Mouse (Mus musculus) cerebellum, adult 11-12 months (tissue): Measurements from ENCODE around the gene Cxcr5.

ENCODE experiments used
- DNase-seq: peaks from one replicate; pipeline ENCODE4 v3.0.0; 2022

Gene Cxcr5

DNA sequence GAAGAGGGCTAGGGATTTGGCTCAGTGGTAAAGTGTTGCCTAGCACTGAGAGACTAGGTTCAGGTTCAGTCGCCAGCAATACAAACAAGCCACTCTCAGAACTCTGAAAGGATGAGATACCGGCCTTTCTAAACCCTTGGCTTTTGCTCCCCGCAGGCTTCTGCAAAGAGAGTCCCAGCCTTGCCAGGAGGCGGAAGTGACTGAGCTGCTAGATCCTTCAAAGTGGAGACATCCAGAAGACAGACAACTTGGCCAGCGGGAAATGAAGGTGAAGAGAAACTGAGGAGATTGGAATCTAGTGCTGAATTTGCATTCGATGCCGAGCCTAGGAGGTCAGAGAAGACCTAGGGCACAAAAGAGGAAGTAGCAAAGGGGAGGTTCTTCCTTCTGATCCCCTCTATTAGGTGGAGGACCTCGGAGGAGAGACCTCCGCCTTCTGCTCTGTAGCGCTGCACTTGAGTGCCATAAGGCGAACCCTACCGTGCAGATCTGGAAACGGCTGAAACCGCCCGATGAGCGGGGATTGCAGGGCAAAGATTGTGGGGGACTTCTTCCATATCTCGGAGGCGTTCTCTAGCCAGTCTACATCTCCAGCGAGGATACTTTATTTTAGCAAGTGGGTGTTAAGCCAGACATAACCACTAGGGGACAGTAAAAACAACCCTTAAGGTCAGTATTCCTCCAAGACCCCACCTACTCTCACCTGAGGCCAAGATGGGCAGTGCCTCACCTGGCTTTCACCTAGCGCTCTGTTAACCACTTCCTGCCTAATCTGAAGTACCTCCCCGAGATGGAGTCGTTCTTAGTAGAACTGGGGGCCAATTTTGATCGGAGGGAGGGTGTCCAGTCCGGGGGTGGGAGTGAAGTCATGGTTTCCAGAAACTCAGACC lies 84.1 kb downstream of the Cxcr5 start:
- DNase-seq: peak; percentile 83

DNA sequence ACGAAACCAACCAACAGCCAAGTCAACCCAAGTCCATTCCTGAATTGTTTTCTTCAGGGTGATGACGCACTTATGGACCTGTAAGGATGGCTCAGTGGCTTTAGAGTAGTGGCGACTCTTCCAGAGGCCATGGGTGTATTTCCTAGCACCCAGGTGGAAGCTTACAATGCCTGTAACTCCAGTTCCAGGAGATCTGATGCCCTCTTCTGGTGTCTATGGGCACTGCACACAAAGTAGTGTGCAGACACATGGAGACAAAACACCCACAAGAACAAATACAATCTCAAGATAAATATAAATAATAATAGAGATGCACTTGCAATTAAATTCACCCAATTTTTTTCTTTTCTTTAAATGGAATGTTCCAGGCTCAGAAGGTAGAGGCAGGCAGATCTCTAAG lies 85.7 kb downstream of the Cxcr5 start:
- peak; percentile 29 for DNase-seq

DNA sequence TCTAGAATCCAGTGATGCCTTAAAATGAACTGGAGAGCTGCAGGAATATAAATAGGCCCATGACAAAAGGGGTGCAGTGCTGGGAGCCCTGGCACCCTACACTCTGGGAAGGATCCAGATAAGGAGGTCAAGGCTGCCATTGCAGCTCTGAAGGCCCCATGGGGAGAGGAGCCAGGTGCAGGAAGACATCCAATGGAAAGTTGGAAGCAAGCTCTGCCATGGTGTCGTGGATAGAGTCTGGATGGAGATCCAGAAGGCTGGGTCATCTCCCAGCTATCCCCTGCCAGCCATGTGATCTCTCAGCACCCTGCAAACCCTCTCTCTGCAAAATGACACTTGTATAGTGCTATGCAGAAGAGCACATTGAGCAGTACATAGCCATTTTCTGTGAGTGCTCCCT lies 87.3 kb downstream of the Cxcr5 start:
- DNase-seq: peak; percentile 38

DNA sequence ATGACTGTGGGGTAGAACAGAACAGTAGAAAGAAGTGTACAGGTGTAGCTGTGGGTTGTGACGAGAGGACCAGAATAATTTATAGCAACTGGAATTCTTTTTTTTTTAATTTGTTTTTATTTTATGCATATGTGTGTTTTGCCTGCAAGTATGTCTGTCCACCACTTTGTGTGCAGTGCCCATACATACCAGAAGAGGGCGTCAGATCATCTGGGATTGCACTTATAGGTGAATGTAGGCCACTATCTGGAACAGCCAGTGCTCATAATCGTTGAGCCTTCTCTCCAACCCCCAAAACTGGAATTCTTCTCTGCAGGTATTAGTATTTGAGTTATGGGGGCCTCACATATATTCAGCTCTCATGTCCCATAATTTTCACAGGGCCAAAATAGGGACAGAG lies 88.5 kb downstream of the Cxcr5 start:
- peak; percentile 22 for DNase-seq

DNA sequence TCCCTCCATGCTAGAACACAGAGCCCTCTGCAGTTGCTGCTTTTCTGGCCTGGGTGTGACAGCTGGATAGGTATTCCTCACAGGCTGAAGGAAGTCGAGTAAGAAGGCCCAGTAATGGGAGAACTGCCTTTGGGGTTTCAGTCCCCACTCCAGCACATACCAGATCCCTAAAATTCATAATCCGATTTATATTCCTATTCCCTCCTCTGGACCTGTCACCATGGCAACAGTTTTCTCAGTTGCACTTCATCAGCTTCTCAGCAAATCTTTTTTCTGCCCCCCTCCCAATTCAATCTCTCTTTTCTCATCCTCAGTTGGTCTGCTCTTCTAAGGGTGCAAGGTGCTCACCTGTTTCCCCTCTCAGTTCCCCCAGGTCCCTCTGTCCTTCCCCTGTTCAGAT lies 92.9 kb downstream of the Cxcr5 start:
- DNase-seq: no peak

DNA sequence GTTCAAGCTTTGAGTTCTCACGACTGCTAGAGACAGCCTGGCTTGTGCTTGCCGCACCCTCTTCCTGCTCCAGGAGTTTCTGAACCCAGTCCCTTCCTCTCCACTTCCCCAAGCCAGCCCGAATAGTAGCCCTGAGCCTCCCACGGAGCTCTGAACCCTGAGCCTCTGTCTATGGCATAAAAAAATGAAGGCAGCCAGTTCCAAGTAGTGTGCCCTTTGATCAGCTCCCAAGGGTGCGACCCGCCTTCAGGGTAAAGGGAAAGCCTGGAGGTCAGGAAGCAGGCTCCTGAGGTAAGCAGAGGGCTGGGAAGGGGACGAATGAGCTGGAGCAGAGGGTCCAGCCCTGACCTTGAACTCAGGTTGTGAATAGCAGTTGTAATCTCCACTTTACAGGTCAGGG lies 93.5 kb downstream of the Cxcr5 start:
- no peak for DNase-seq

DNA sequence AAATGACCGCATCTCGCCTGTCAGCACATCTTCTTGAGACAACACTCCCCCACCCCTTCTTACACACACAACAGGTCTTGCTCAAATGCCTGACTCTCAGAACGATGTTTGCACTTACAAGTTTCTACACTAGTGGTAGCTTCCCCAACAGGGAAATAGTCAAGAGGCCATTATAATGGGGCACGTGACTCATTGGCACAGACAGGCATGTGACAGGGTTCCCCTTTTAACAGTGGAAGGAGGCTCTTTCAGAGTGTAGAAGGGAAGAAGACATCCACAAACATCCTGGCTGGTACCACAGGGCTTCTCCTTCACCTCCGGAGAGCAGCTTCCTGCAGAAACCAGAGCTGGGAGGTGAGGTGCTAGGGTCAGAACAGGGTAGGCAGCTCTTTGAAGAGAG lies 99.7 kb downstream of the Cxcr5 start:
- DNase-seq: no peak
